Mouse (Mus musculus) CH12.LX (cell line): ENCODE data around the gene Lpcat2. TPM values are rescaled to one million over a fixed set of nuclear protein-coding genes. Genes with fewer than 3 reads are reported as not detected.

Experiments used
- DNase-seq: peaks from one replicate; pipeline ENCODE4 v3.0.0-alpha.2; 2013; ENCODE audit errors: extremely low read depth
- H3K27ac ChIP-seq: 2 replicates; pipeline ENCODE4 v1.5.1; 2012; ENCODE audit warnings: low read depth, mild to moderate bottlenecking, control low read depth, moderate library complexity; ENCODE audit not compliant: insufficient read depth
- H3K27me3 ChIP-seq: replicated peaks from 2 replicates; pipeline ENCODE3; 2012; ENCODE audit warnings: inconsistent platforms
- H3K36me3 ChIP-seq, 2 experiments: replicated peaks in 1 of 2; 2 replicates each; pipeline versions ENCODE3 to v1.6.1; 2012; ENCODE audit warnings: inconsistent platforms in 1 of 2, low read length in 1 of 2, mild to moderate bottlenecking in 1 of 2, mixed read lengths in 1 of 2, moderate library complexity in 1 of 2; ENCODE audit not compliant: control insufficient read depth in 1 of 2, insufficient read depth in 1 of 2
- H3K4me1 ChIP-seq, 2 experiments: 2 replicates each; pipeline ENCODE4 v1.6.1; 2012; ENCODE audit warnings: inconsistent platforms in 1 of 2, moderate library complexity in 1 of 2; ENCODE audit not compliant: insufficient read depth in 2 of 2, control insufficient read depth in 1 of 2
- H3K4me2 ChIP-seq: 2 replicates; pipeline ENCODE4 v1.6.1; 2012; ENCODE audit warnings: low read depth, mild to moderate bottlenecking, control low read depth; ENCODE audit not compliant: poor library complexity, insufficient read depth, severe bottlenecking
- H3K4me3 ChIP-seq, 3 experiments: fragments of 150-350 bp in 1 of 3; sonication (generic) in 1 of 3; replicated peaks in 1 of 3; 2 replicates each; pipeline versions ENCODE3 to v1.5.1; 2011 to 2012; ENCODE audit warnings: low read depth in 2 of 3, low read length in 2 of 3, mild to moderate bottlenecking in 2 of 3, moderate library complexity in 2 of 3, control low read depth in 1 of 3, improper control_type of control experiment in 1 of 3, inconsistent platforms in 1 of 3, mixed read lengths in 1 of 3; ENCODE audit not compliant: poor library complexity in 1 of 3
- H3K79me2 ChIP-seq: replicated peaks from 2 replicates; pipeline ENCODE4 v1.6.1; 2012; ENCODE audit warnings: mild to moderate bottlenecking, moderate library complexity; ENCODE audit not compliant: control insufficient read depth, poor library complexity, insufficient read depth, severe bottlenecking; ENCODE audit errors: extremely low read depth
- H3K9ac ChIP-seq: 2 replicates; pipeline ENCODE4 v1.6.1; 2012; ENCODE audit warnings: low read depth, mild to moderate bottlenecking, control low read depth, moderate library complexity; ENCODE audit not compliant: insufficient read depth
- H3K9me3 ChIP-seq: replicated peaks from 2 replicates; pipeline ENCODE3; 2012; ENCODE audit warnings: low read length, inconsistent platforms, mixed read lengths
- BHLHE40 ChIP-seq: IDR thresholded peaks from 2 replicates; pipeline ENCODE4 v1.6.1; 2011; ENCODE audit warnings: mild to moderate bottlenecking, low read depth, low read length, improper control_type of control experiment
- CHD1 ChIP-seq: IDR thresholded peaks from 2 replicates; pipeline ENCODE4 v1.6.1; 2012; ENCODE audit warnings: low read depth, low read length, improper control_type of control experiment, inconsistent platforms
- CTCF ChIP-seq, 2 experiments: IDR thresholded peaks in 1 of 2; conservative IDR thresholded peaks in 1 of 2; 2 replicates each; pipeline ENCODE4 v1.5.1; 2011 to 2012; ENCODE audit warnings: low read depth in 2 of 2, low read length in 2 of 2, improper control_type of control experiment in 1 of 2, inconsistent platforms in 1 of 2, mild to moderate bottlenecking in 1 of 2, moderate library complexity in 1 of 2
- E2F4 ChIP-seq: IDR thresholded peaks from 2 replicates; pipeline ENCODE4 v1.6.1; 2011; ENCODE audit warnings: low read depth, low read length, improper control_type of control experiment; ENCODE audit not compliant: insufficient replicate concordance
- ELF1 ChIP-seq: IDR thresholded peaks from 2 replicates; pipeline ENCODE4 v1.6.1; 2014; ENCODE audit warnings: low read depth, mild to moderate bottlenecking, inconsistent platforms, low read length, improper control_type of control experiment
- GABPA ChIP-seq: IDR thresholded peaks from 2 replicates; pipeline ENCODE4 v1.6.1; 2012; ENCODE audit warnings: low read depth, low read length, improper control_type of control experiment, inconsistent platforms; ENCODE audit not compliant: insufficient replicate concordance
- JUND ChIP-seq: conservative IDR thresholded peaks from 2 replicates; pipeline ENCODE4 v1.6.1; 2011; ENCODE audit warnings: low read depth, low read length, improper control_type of control experiment
- MAZ ChIP-seq: IDR thresholded peaks from 2 replicates; pipeline ENCODE4 v1.6.1; 2012; ENCODE audit warnings: low read depth, mild to moderate bottlenecking, inconsistent platforms, low read length, improper control_type of control experiment, moderate library complexity
- MXI1 ChIP-seq: IDR thresholded peaks from 2 replicates; pipeline ENCODE4 v1.6.1; 2011; ENCODE audit warnings: mild to moderate bottlenecking, low read depth, low read length, improper control_type of control experiment
- PAX5 ChIP-seq: IDR thresholded peaks from 2 replicates; pipeline ENCODE4 v1.6.1; 2012; ENCODE audit warnings: low read length, inconsistent platforms, mixed read lengths
- POLR2A ChIP-seq: IDR thresholded peaks from 2 replicates; pipeline ENCODE4 v1.6.1; 2011; ENCODE audit warnings: low read depth, mild to moderate bottlenecking, improper control_type of control experiment, low read length
- RCOR1 ChIP-seq: conservative IDR thresholded peaks from 2 replicates; pipeline ENCODE4 v1.6.1; 2012; ENCODE audit warnings: low read depth, mild to moderate bottlenecking, inconsistent platforms, low read length, improper control_type of control experiment
- TBP ChIP-seq: conservative IDR thresholded peaks from 2 replicates; pipeline ENCODE4 v1.6.1; 2011; ENCODE audit warnings: low read depth, low read length, improper control_type of control experiment
- TCF12 ChIP-seq: IDR thresholded peaks from 2 replicates; pipeline ENCODE4 v1.6.1; 2014; ENCODE audit warnings: low read depth, mild to moderate bottlenecking, inconsistent platforms, low read length, improper control_type of control experiment
- UBTF ChIP-seq: IDR thresholded peaks from 2 replicates; pipeline ENCODE4 v1.6.1; 2012; ENCODE audit warnings: low read depth, mild to moderate bottlenecking, inconsistent platforms, low read length, improper control_type of control experiment, moderate library complexity
- ZC3H11A ChIP-seq: IDR thresholded peaks from 2 replicates; pipeline ENCODE4 v1.6.1; 2012; ENCODE audit warnings: low read depth, mild to moderate bottlenecking, inconsistent platforms, low read length, improper control_type of control experiment
- ZMIZ1 ChIP-seq: IDR thresholded peaks from 2 replicates; pipeline ENCODE4 v1.6.1; 2012; ENCODE audit warnings: low read depth, mild to moderate bottlenecking, inconsistent platforms, low read length, improper control_type of control experiment
- ZNF384 ChIP-seq: IDR thresholded peaks from 2 replicates; pipeline ENCODE4 v1.6.1; 2012; ENCODE audit warnings: low read depth, low read length, improper control_type of control experiment, inconsistent platforms
- dilution Hi-C: fragments of 300-500 bp; cut with MboI; formaldehyde crosslinking; loops from 2 replicates; pipeline ENCODE4 v1.14.3; 2020; ENCODE audit warnings: low sequenced_read_pairs; ENCODE audit not compliant: extremely low pct_unique_long_range_greater_than_20kb, extremely low pct_ligation_motif_present
- in situ Hi-C: fragments of 300-500 bp; cut with MboI; formaldehyde crosslinking; loops from 3 replicates; pipeline ENCODE4 v1.14.3; 2019; ENCODE audit warnings: low sequenced_read_pairs, low pct_ligation_motif_present, low pct_unique_long_range_greater_than_20kb, mixed read lengths
- polyA plus RNA-seq: library from polyadenylated mRNA; unstranded; fragments of >175 nt; gene quantifications from 2 replicates; pipeline ENCODE4 v1.2.1, GENCODE M21; 2012; ENCODE audit warnings: low read depth; ENCODE audit not compliant: insufficient read length
- total RNA-seq, 2 experiments: library from RNA; depleted of rRNA; stranded (reverse); fragments of 300-350 nt in 1 of 2; fragments of >200 nt in 1 of 2; gene quantifications; 2 replicates each; pipeline ENCODE4 v1.2.3; 2012 to 2014

The Lpcat2 gene
- total and polyA plus RNA-seq, 3 experiments: not detected

GRCm38 (mm10) chr8:92851381-92851780 lies 3.8 kb upstream of the Lpcat2 start:
- in situ Hi-C loops (no loop called here), dilution Hi-C loops (no loop called here)
- TF ChIP-seq ZC3H11A: no peak
- TF ChIP-seq UBTF: no peak
- no peak for TF ChIP-seq POLR2A
- TF ChIP-seq E2F4: no peak
- TF ChIP-seq ELF1: no peak
- TF ChIP-seq JUND: no peak
- no peak for TF ChIP-seq ZMIZ1
- TF ChIP-seq RCOR1: no peak
- TF ChIP-seq GABPA: no peak
- TF ChIP-seq PAX5: no peak
- no peak for TF ChIP-seq ZNF384
- TF ChIP-seq CHD1: no peak
- TF ChIP-seq BHLHE40: no peak
- Histone ChIP-seq H3K79me2 (no peaks in the 10 kb centered on the region), H3K4me1 (no peaks in the 10 kb centered on the region), H3K36me3 (no peaks in the 10 kb centered on the region), H3K4me2 (no peak overlapping the region), H3K4me3 (no peak overlapping the region), H3K27me3 (no peaks in the 10 kb centered on the region), H3K27ac (no peak overlapping the region), H3K9ac (no peak overlapping the region), H3K9me3 (peaks cover 94% of the 10 kb centered on the region)
- no peak for DNase-seq

- dilution Hi-C loops: no loop called here
- TF ChIP-seq CTCF (conservative IDR thresholded peaks at IDR 0.05 in 1 of 2, IDR thresholded peaks at IDR 0.05 in 1 of 2; ENCODE audit: low read depth in 2 of 2, low read length in 2 of 2) (no peak), TCF12 (no peak), MAZ (no peak), UBTF (no peak), TBP (no peak), MXI1 (no peak)
- no peak overlapping the region for H3K9ac ChIP-seq
- DNase-seq: no peak
- in situ Hi-C loops: no loop called here
- H3K36me3 ChIP-seq: no peaks in the 10 kb centered on the region
- no peaks in the 10 kb centered on the region for H3K27me3 ChIP-seq
- H3K4me2 ChIP-seq: no peak overlapping the region
- H3K27ac ChIP-seq: no peak overlapping the region
- H3K9me3 ChIP-seq: peaks cover 82% of the 10 kb centered on the region
- no peaks in the 10 kb centered on the region for H3K4me1 ChIP-seq
- no peaks in the 10 kb centered on the region for H3K79me2 ChIP-seq
- no peak overlapping the region for H3K4me3 ChIP-seq
These were observed 1.8 kb upstream of the Lpcat2 start for GRCm38 (mm10) chr8:92853188-92853983.
